Mouse (Mus musculus) neural tube, embryonic 14.5 days (tissue): ENCODE results near the gene Ssx2ip. TPM values are rescaled to one million over a fixed set of nuclear protein-coding genes. Genes with fewer than 3 reads are reported as not detected.

Experiments
- ATAC-seq: fragments of 200-750 bp; cut with Nextera tagmentation; 2 replicates; pipeline ENCODE4 v1.8.0; 2017; ENCODE audit warnings: low read depth, mild to moderate bottlenecking, moderate TSS enrichment, moderate library complexity
- H3K27ac ChIP-seq: fragments of 300-500 bp; sonication (generic); 2 replicates; pipeline ENCODE4 v1.5.1; 2014; ENCODE audit warnings: low read depth, mild to moderate bottlenecking, control low read depth, low read length, moderate library complexity, mixed read lengths
- H3K27me3 ChIP-seq: fragments of 300-500 bp; sonication (generic); 2 replicates; pipeline ENCODE4 v1.6.1; 2014; ENCODE audit warnings: low read length; ENCODE audit not compliant: control insufficient read depth, insufficient read depth
- H3K36me3 ChIP-seq: fragments of 300-500 bp; sonication (generic); 2 replicates; pipeline ENCODE4 v1.6.1; 2014; ENCODE audit warnings: low read length, mixed read lengths; ENCODE audit not compliant: control insufficient read depth, insufficient read depth
- H3K4me1 ChIP-seq: fragments of 300-500 bp; sonication (generic); 2 replicates; pipeline ENCODE4 v1.6.1; 2014; ENCODE audit warnings: low read length; ENCODE audit not compliant: control insufficient read depth, insufficient read depth
- H3K4me2 ChIP-seq: fragments of 300-500 bp; sonication (generic); 2 replicates; pipeline ENCODE4 v1.6.1; 2014; ENCODE audit warnings: mild to moderate bottlenecking, low read depth, low read length, control low read depth
- H3K4me3 ChIP-seq: fragments of 300-500 bp; sonication (generic); 2 replicates; pipeline ENCODE4 v1.5.1; 2014; ENCODE audit warnings: low read depth, low read length, control low read depth, mixed read lengths
- H3K9ac ChIP-seq: fragments of 300-500 bp; sonication (generic); replicated peaks from 2 replicates; pipeline ENCODE4 v1.6.1; 2014; ENCODE audit warnings: low read depth, mild to moderate bottlenecking, control low read depth, low read length, mixed read lengths
- H3K9me3 ChIP-seq: fragments of 300-500 bp; sonication (generic); 2 replicates; pipeline ENCODE4 v1.6.1; 2016; ENCODE audit warnings: low read length; ENCODE audit not compliant: control insufficient read depth
- WGBS: fragments of 180-500 bp; shearing (Covaris S2); extraction: QIAGEN DNeasy Blood & Tissue Kit; methylation state at CpG from one replicate; pipeline ENCODE4 v1.1.7; 2014; 5-methylcytosine and 5-hydroxymethylcytosine counted together
- microRNA-seq: library from miRNA; unstranded; fragments of <30 nt; microRNA quantifications from one replicate; pipeline ENCODE4, GENCODE M21; 2016
- polyA plus RNA-seq: library from polyadenylated mRNA; unstranded; fragments of >200 nt; fragmentation: Nextera tagmentation; extraction: Ambion mirVana; gene quantifications from 2 replicates; pipeline ENCODE4 v1.2.1, GENCODE M21; 2014

Ssx2ip gene
- polyA plus RNA-seq, 1 experiment from 2014 or later: 14.8 TPM

- WGBS: 79% methylated on average over 2 of the region's 2 CpGs
- Histone ChIP-seq H3K27me3 (no peaks in the 10 kb centered on the region), H3K9me3 (no peaks in the 10 kb centered on the region), H3K4me2 (no peak overlapping the region), H3K4me1 (no peaks in the 10 kb centered on the region), H3K9ac (no peak overlapping the region), H3K4me3 (no peak overlapping the region), H3K27ac (no peak overlapping the region), H3K36me3 (no peaks in the 10 kb centered on the region)
- no peak for ATAC-seq
Observed at GRCm38 (mm10) chr3:146482044-146482443, 77.6 kb downstream of the Ssx2ip start.

- no peak overlapping the region for H3K9ac ChIP-seq
- 86% methylated on average over 4 of the region's 4 CpGs for WGBS
Observed at GRCm38 (mm10) chr3:146486464-146486863, 82.0 kb downstream of the Ssx2ip start.

More at GRCm38 (mm10) chr3:146486464-146486863, 82.0 kb downstream of the Ssx2ip start:
- no peak overlapping the region for H3K4me2 ChIP-seq
- H3K4me1 ChIP-seq: no peaks in the 10 kb centered on the region
- H3K4me3 ChIP-seq: no peak overlapping the region
- no peaks in the 10 kb centered on the region for H3K36me3 ChIP-seq
- H3K27ac ChIP-seq: no peak overlapping the region
- H3K9me3 ChIP-seq: no peaks in the 10 kb centered on the region
- ATAC-seq: no peak
- no peaks in the 10 kb centered on the region for H3K27me3 ChIP-seq

Small RNA genes lying within 50 kb of the gene (microRNA-seq; reads per million reads assigned to microRNA genes)
- not detected for gene Gm22901

Other genes starting within 250 kb of the Ssx2ip start
- 0.40 and 0.66 TPM in 2 replicates for gene Lpar3, start 183.7 kb upstream of the Ssx2ip start, polyA plus RNA-seq
- 5.3 and 6.6 TPM in 2 replicates for gene Ctbs, start 45.2 kb downstream of the Ssx2ip start, polyA plus RNA-seq
- 5.5 and 6.2 TPM in 2 replicates for gene Spata1, start 95.1 kb downstream of the Ssx2ip start, polyA plus RNA-seq
- 276 and 331 TPM in 2 replicates for gene Gng5, start 95.2 kb downstream of the Ssx2ip start, polyA plus RNA-seq
- gene Rpf1, start 116.8 kb downstream of the Ssx2ip start, polyA plus RNA-seq: 40.0 and 43.8 TPM in 2 replicates
- gene Uox, start 165.8 kb downstream of the Ssx2ip start, polyA plus RNA-seq: not detected in 2 replicates
- not detected in 2 replicates for gene Dnase2b, start 211.0 kb downstream of the Ssx2ip start, polyA plus RNA-seq
- gene 4930503B20Rik, start 246.7 kb downstream of the Ssx2ip start, polyA plus RNA-seq: 0.13 TPM in 1 of 2 replicates, not detected in the other